Mouse (Mus musculus) MEL (cell line): Measurements from ENCODE around the gene Laptm4a. TPM values are rescaled to one million over a fixed set of nuclear protein-coding genes. Genes with fewer than 3 reads are reported as not detected.

ENCODE experiments used
- DNase-seq: peaks from one replicate; pipeline ENCODE4 v3.0.0; 2011; ENCODE audit warnings: low read depth, low spot score
- H3K27ac ChIP-seq: 2 replicates; pipeline ENCODE4 v1.5.1; 2012; ENCODE audit warnings: low read depth, mild to moderate bottlenecking, control low read depth, low read length, moderate library complexity; ENCODE audit not compliant: control insufficient read depth
- H3K27me3 ChIP-seq, 2 experiments: fragments of 150-350 bp in 1 of 2; sonication (generic) in 1 of 2; 2 replicates each; pipeline ENCODE4 v1.6.1; 2012; ENCODE audit warnings: low read length in 2 of 2, mild to moderate bottlenecking in 2 of 2, improper control_type of control experiment in 1 of 2, moderate library complexity in 1 of 2; ENCODE audit not compliant: insufficient read depth in 2 of 2, control insufficient read depth in 1 of 2
- H3K36me3 ChIP-seq, 2 experiments: 2 replicates each; pipeline ENCODE4 v1.6.1; 2012 to 2014; ENCODE audit warnings: low read length in 2 of 2, improper control_type of control experiment in 1 of 2, inconsistent platforms in 1 of 2, mild to moderate bottlenecking in 1 of 2; ENCODE audit not compliant: insufficient read depth in 2 of 2, control insufficient read depth in 1 of 2
- H3K4me1 ChIP-seq, 2 experiments: fragments of 150-350 bp in 1 of 2; sonication (generic) in 1 of 2; 2 replicates each; pipeline ENCODE4 v1.6.1; 2012; ENCODE audit warnings: low read length in 2 of 2, improper control_type of control experiment in 1 of 2, mild to moderate bottlenecking in 1 of 2; ENCODE audit not compliant: insufficient read depth in 2 of 2, control insufficient read depth in 1 of 2
- H3K4me3 ChIP-seq, 2 experiments: fragments of 150-350 bp in 1 of 2; sonication (generic) in 1 of 2; 2 replicates each; pipeline ENCODE4 v1.5.1; 2012; ENCODE audit warnings: low read depth in 2 of 2, low read length in 2 of 2, mild to moderate bottlenecking in 2 of 2, moderate library complexity in 2 of 2, control low read depth in 1 of 2, improper control_type of control experiment in 1 of 2; ENCODE audit not compliant: control insufficient read depth in 1 of 2, insufficient read depth in 1 of 2
- H3K79me2 ChIP-seq: 2 replicates; pipeline ENCODE4 v1.6.1; 2012; ENCODE audit warnings: mild to moderate bottlenecking, low read length, moderate library complexity; ENCODE audit not compliant: control insufficient read depth, poor library complexity, insufficient read depth
- H3K9ac ChIP-seq: 2 replicates; pipeline ENCODE4 v1.6.1; 2012; ENCODE audit warnings: low read depth, mild to moderate bottlenecking, control low read depth, low read length, moderate library complexity; ENCODE audit not compliant: control insufficient read depth, poor library complexity, severe bottlenecking
- H3K9me3 ChIP-seq: fragments of 150-350 bp; sonication (generic); replicated peaks from 2 replicates; pipeline ENCODE4 v1.6.1; 2012; ENCODE audit warnings: mild to moderate bottlenecking, low read length, improper control_type of control experiment, moderate library complexity; ENCODE audit not compliant: insufficient read depth
- BHLHE40 ChIP-seq: IDR thresholded peaks from 2 replicates; pipeline ENCODE4 v1.6.1; 2012; ENCODE audit warnings: low read depth, mild to moderate bottlenecking, inconsistent platforms, low read length, improper control_type of control experiment, borderline replicate concordance
- CHD1 ChIP-seq: IDR thresholded peaks from 2 replicates; pipeline ENCODE4 v1.6.1; 2012; ENCODE audit warnings: low read depth, mild to moderate bottlenecking, inconsistent platforms, low read length, improper control_type of control experiment
- CTCF ChIP-seq, 3 experiments: IDR thresholded peaks in 2 of 3; conservative IDR thresholded peaks in 1 of 3; 2 replicates each; pipeline ENCODE4 v1.5.1; 2011 to 2012; ENCODE audit warnings: low read length in 3 of 3, low read depth in 2 of 3, mild to moderate bottlenecking in 2 of 3, improper control_type of control experiment in 1 of 3, inconsistent platforms in 1 of 3, mixed read lengths in 1 of 3, moderate library complexity in 1 of 3; ENCODE audit not compliant: control insufficient read depth in 1 of 3, insufficient read depth in 1 of 3, poor library complexity in 1 of 3, severe bottlenecking in 1 of 3
- E2F4 ChIP-seq: IDR thresholded peaks from 2 replicates; pipeline ENCODE4 v1.6.1; 2011; ENCODE audit warnings: low read depth, low read length, improper control_type of control experiment, borderline replicate concordance
- EP300 ChIP-seq, 2 experiments: IDR thresholded peaks; 2 replicates each; pipeline ENCODE4 v1.6.1; 2011; ENCODE audit warnings: improper control_type of control experiment in 2 of 2, low read length in 2 of 2, low read depth in 1 of 2, mild to moderate bottlenecking in 1 of 2
- ETS1 ChIP-seq: IDR thresholded peaks from 2 replicates; pipeline ENCODE4 v1.6.1; 2012; ENCODE audit warnings: low read depth, mild to moderate bottlenecking, inconsistent platforms, low read length, improper control_type of control experiment, moderate library complexity
- GATA1 ChIP-seq: IDR thresholded peaks from 2 replicates; pipeline ENCODE4 v1.6.1; 2011; ENCODE audit warnings: low read depth, low read length, improper control_type of control experiment
- KAT2A ChIP-seq: conservative IDR thresholded peaks from 2 replicates; pipeline ENCODE4 v1.6.1; 2012; ENCODE audit warnings: low read depth, low read length, improper control_type of control experiment, inconsistent platforms
- MYC ChIP-seq: IDR thresholded peaks from 2 replicates; pipeline ENCODE4 v1.6.1; 2011; ENCODE audit warnings: low read depth, mild to moderate bottlenecking, low read length, improper control_type of control experiment, moderate library complexity
- NRF1 ChIP-seq: IDR thresholded peaks from 2 replicates; pipeline ENCODE4 v1.6.1; 2014; ENCODE audit warnings: low read depth, mild to moderate bottlenecking, inconsistent platforms, low read length, improper control_type of control experiment, moderate library complexity; ENCODE audit not compliant: poor library complexity, insufficient read depth, severe bottlenecking
- POLR2AphosphoS5 ChIP-seq: IDR thresholded peaks from 2 replicates; pipeline ENCODE4 v1.6.1; 2012; ENCODE audit warnings: low read depth, borderline replicate concordance, mild to moderate bottlenecking, inconsistent platforms, low read length, moderate library complexity, mixed read lengths
- SIN3A ChIP-seq: IDR thresholded peaks from 2 replicates; pipeline ENCODE4 v1.6.1; 2012; ENCODE audit warnings: low read length, improper control_type of control experiment, inconsistent platforms
- TCF12 ChIP-seq: IDR thresholded peaks from 2 replicates; pipeline ENCODE4 v1.6.1; 2014; ENCODE audit warnings: low read depth, mild to moderate bottlenecking, inconsistent platforms, low read length, improper control_type of control experiment, moderate library complexity
- ZC3H11A ChIP-seq: IDR thresholded peaks from 2 replicates; pipeline ENCODE4 v1.6.1; 2012; ENCODE audit warnings: low read depth, mild to moderate bottlenecking, inconsistent platforms, low read length, improper control_type of control experiment
- ZNF384 ChIP-seq: IDR thresholded peaks from 2 replicates; pipeline ENCODE4 v1.6.1; 2012; ENCODE audit warnings: low read depth, mild to moderate bottlenecking, inconsistent platforms, low read length, improper control_type of control experiment
- polyA plus RNA-seq, 2 experiments: library from polyadenylated mRNA; stranded (reverse) in 1 of 2; unstranded in 1 of 2; fragments of >175 nt in 1 of 2; fragments of >200 nt in 1 of 2; gene quantifications; 2 replicates each; pipeline versions ENCODE4 v1.2.1 to v1.2.4; 2012; ENCODE audit warnings: low replicate concordance in 2 of 2, low read depth in 1 of 2; ENCODE audit not compliant: insufficient read length in 2 of 2, insufficient read depth in 1 of 2, missing spikeins in 1 of 2
- total RNA-seq: library from RNA; depleted of rRNA; stranded (reverse); fragments of 300-350 nt; gene quantifications from 2 replicates; pipeline ENCODE4 v1.2.3, GENCODE M21; 2012

Gene Laptm4a
- total and polyA plus RNA-seq, 3 experiments = 49.0 to 49.7 TPM; not detected in 1

DNA sequence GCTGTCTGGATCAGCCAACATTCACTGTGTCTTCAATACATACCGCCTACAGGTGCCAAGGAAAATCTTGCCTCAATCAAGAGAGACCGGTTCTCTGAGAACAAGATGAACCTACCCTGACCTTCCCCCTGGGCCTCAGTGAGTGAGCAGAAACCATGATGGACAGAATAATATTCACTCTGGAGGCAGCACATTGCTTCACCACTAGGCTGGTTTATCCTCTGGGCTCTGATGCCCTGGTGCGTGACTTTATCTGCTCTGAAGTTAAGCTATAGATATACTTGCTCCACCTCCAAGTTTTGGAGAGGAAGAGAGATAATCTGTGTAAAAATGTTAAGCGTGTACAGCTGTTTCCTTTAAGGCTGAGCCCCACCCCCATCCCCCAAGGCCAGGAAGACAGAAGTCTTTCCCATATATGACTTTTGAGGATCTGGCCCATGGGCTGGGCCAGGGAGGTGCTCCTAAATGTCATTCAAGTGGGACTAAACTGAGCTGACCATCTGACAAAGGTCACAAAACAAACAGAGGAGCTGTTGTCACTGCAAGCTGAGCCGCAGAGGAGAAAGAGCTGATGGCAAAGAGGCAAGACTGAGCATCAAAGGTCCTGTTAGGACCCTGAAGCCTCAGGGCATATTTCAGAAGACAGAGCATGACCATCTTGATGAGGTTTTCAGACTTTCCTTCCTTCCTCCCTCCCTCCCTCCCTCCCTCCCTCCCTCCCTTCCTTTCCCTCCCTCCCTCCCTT is 20.4 kb upstream of the Laptm4a start:
- Histone ChIP-seq H3K27me3 (no peaks in the 10 kb centered on the region), H3K4me1 (peaks cover 0 to 10% of the 10 kb centered on the region in 2 experiments; a peak in 3 of 4 replicates), H3K9ac (no peak overlapping the region), H3K79me2 (no peaks in the 10 kb centered on the region), H3K4me3 (no peak overlapping the region), H3K36me3 (peaks cover 0 to 10% of the 10 kb centered on the region in 2 experiments; a peak in 2 of 4 replicates), H3K27ac (no peak overlapping the region), H3K9me3 (no peaks in the 10 kb centered on the region)
- peak; percentile 43 for DNase-seq
- TF ChIP-seq POLR2AphosphoS5 (no peak), GATA1 (peak; percentile 69), TCF12 (peak; percentile 37; the same call in 1 of the 2 replicates), EP300 (IDR thresholded peaks at IDR 0.05; ENCODE audit: low read depth in 1 of 2, low read length in 2 of 2) (peak in 1 of 2 experiments; percentile 46; a peak in 1 of 4 replicates), ETS1 (peak; percentile 93), SIN3A (peak; percentile 50), NRF1 (no peak), BHLHE40 (0 out of 2 replicates have a peak, but pooled peaks have one; percentile 27)

DNA sequence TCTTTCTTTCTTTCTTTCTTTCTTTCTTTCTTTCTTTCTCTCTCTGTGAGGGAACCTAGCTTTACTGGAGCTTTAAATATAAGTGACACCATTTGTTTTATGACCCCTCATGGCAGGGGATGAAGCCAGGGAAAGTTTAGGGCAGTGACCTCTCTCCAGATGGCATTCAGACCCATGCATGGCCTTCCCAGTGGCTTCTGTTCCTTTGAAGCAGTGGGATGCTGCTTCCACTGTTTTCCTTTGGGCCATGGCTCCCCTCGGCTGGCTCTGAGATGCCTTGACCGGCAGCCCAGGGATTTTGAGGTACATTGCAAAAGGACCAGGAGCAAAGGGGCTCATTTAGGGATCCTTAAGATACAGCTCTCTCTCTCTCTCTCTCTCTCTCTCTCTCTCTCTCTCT is 19.5 kb upstream of the Laptm4a start:
- H3K9ac ChIP-seq = no peak overlapping the region
- DNase-seq = no peak
- H3K9me3 ChIP-seq = no peaks in the 10 kb centered on the region
- TF ChIP-seq CTCF (IDR thresholded peaks at IDR 0.05 in 2 of 3, conservative IDR thresholded peaks at IDR 0.05 in 1 of 3; ENCODE audit: control insufficient read depth in 1 of 3, insufficient read depth in 1 of 3, low read depth in 2 of 3, low read length in 3 of 3, poor library complexity in 1 of 3, severe bottlenecking in 1 of 3) = no peak
- no peak for TF ChIP-seq MYC
- TF ChIP-seq E2F4 = no peak
- TF ChIP-seq CHD1 = no peak
- no peak for TF ChIP-seq KAT2A
- no peak for TF ChIP-seq ZNF384
- no peak for TF ChIP-seq ZC3H11A
- TF ChIP-seq, all 39 proteins: peak for 0
- H3K4me3 ChIP-seq = no peak overlapping the region
- no peaks in the 10 kb centered on the region for H3K79me2 ChIP-seq
- H3K27me3 ChIP-seq = no peaks in the 10 kb centered on the region
- peaks cover 0 to 10% of the 10 kb centered on the region in 2 experiments; a peak in 2 of 4 replicates for H3K36me3 ChIP-seq
- peaks cover 0 to 10% of the 10 kb centered on the region in 2 experiments; a peak in 3 of 4 replicates for H3K4me1 ChIP-seq
- no peak overlapping the region for H3K27ac ChIP-seq
